Mouse (Mus musculus): ENCODE measurements around the gene Ccr7. TPM values are rescaled to one million over a fixed set of nuclear protein-coding genes. Genes with fewer than 3 reads are reported as not detected.

Ccr7 gene
- polyA plus RNA-seq, 1 experiment from 2014 or later, result 0.45 TPM

DNA sequence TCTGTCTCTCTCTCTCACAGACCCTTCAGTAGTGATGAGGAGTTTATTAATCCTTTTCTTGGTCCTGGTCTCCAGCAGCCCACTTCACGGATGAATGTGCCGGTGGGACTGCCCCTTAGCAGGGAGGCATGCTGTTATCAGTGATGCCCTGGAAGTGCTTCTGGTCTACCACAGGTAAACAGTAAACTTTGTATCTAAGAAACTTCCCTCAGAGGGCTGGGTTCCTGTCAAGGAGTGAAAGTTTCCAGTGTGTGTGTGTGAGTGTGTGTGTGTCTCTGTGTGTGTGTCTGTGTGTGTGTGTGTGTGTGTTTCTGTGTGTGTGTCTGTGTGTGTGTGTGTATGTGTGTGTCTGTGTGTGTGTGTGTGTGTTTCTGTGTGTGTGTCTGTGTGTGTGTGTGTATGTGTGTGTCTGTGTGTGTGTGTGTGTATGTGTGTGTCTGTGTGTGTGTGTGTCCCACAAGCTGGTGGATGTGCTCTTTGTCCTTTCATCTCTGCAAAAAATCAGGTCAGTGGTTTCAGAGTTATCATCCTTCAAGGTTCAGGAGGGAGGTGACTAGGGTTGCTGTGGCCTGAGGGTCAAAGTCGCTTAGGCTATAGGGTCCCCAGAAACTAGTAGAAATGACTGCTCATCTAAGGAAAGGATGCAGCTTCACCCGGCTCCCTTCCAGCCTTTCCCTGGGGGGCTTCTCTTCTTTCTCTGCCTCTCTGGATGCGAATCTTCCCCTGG, 24.0 kb downstream of the Ccr7 start:
- no peak overlapping the region for H3K27ac ChIP-seq (ENCODE audit: low read depth)

DNA sequence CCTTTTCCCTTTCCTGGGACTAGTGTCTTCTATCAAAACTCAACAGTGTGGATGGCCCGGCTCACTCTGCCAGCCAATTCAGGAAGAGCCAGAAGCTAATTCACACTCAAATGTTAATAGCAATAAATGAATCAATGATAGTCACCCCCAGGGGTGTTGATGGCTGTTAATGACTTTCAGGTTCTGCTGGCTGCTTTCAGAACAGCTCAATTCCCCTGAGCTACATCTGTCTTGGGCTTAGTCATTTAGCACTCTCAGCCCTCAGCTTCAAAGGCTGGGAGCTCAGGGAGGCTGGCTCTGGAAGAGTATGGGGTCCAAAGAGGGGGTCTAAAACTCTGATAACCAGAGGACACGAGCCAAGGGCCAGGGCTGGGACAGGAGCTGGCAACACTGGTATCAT, 25.6 kb downstream of the Ccr7 start:
- H3K4me1 ChIP-seq (ENCODE audit: insufficient read depth), result peaks cover 45% of the 10 kb centered on the region
- H3K36me3 ChIP-seq (ENCODE audit: insufficient read depth), result no peaks in the 10 kb centered on the region
- H3K27me3 ChIP-seq (ENCODE audit: insufficient read depth, low read length), result no peaks in the 10 kb centered on the region
- no peak for TF ChIP-seq CTCF (IDR thresholded peaks at IDR 0.05; ENCODE audit: low read depth)
- peak overlapping the region; percentile 18; the same call in 1 of the 2 replicates for H3K27ac ChIP-seq (ENCODE audit: low read depth)
- ATAC-seq (ENCODE audit: insufficient read depth), result no peak
- no peak overlapping the region for H3K4me2 ChIP-seq
- WGBS, result 30% methylated on average over 2 of the region's 2 CpGs
- no peak for DNase-seq
- no peak overlapping the region for H3K4me3 ChIP-seq (ENCODE audit: low read depth, low read length)
- H3K9me3 ChIP-seq (ENCODE audit: low read depth, low read length), result no peaks in the 10 kb centered on the region
- H3K9ac ChIP-seq, result no peak overlapping the region

More for the DNA sequence above, 24.0 kb downstream of the Ccr7 start:
- 48% methylated on average over 5 of the region's 5 CpGs for WGBS
- H3K36me3 ChIP-seq (ENCODE audit: insufficient read depth), result no peaks in the 10 kb centered on the region
- H3K9ac ChIP-seq, result no peak overlapping the region
- H3K4me3 ChIP-seq (ENCODE audit: low read depth, low read length), result no peak overlapping the region
- H3K9me3 ChIP-seq (ENCODE audit: low read depth, low read length), result no peaks in the 10 kb centered on the region
- no peaks in the 10 kb centered on the region for H3K27me3 ChIP-seq (ENCODE audit: insufficient read depth, low read length)
- peaks cover 43% of the 10 kb centered on the region for H3K4me1 ChIP-seq (ENCODE audit: insufficient read depth)
- no peak overlapping the region for H3K4me2 ChIP-seq
- DNase-seq (no peak), ATAC-seq (ENCODE audit: insufficient read depth) (no peak)
- no peak for TF ChIP-seq CTCF (IDR thresholded peaks at IDR 0.05; ENCODE audit: low read depth)

DNA sequence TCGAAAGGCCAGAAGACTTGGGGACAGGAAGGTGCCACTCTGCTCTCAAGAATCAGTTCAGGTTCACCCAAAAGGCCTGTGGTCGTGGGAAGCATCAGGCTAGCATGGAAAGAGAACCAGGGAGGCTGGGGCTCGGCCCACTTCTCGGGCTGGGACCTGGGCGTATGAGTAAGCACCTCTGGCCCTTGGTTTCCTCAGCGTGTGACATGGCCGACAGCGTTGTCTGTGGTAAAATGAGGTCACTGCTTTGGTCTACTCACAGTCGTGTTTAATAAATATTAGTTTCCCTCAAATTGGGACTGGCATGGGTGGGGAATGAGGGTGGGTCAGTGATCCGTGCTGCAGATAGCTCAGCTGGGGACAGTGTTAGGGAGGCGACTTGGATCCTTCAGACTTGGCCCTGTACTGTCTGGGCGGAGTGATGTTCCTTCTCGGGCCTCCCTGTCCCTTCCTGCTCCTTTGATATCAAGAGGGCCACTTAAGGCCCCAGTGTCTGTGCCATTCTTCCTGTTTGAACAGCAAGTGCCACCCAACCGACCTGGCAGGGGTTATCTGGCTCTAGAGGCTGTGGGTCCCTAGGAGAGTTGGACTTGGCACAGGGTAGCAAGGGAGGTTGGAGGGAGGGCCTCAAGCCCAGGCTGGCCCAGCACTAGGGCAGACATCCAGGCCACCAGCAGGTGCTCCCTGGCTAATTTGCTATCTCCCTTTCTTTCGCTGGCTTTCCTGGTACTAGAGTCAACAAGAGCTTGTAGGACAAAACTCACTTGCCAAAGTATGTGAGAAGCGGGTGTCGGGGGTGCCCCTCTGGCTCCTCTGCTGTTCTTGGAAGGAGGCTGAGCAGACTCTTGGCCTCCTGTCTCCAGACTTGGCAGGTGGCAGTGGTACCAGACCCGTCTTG, 26.8 kb downstream of the Ccr7 start:
- no peak for TF ChIP-seq CTCF (IDR thresholded peaks at IDR 0.05; ENCODE audit: low read depth)
- H3K4me1 ChIP-seq (ENCODE audit: insufficient read depth), result peaks cover 36% of the 10 kb centered on the region
- 73% methylated on average over 18 of the region's 18 CpGs for WGBS
- H3K36me3 ChIP-seq (ENCODE audit: insufficient read depth), result no peaks in the 10 kb centered on the region
- no peaks in the 10 kb centered on the region for H3K9me3 ChIP-seq (ENCODE audit: low read depth, low read length)
- DNase-seq, result no peak
- no peak overlapping the region for H3K4me2 ChIP-seq
- H3K4me3 ChIP-seq (ENCODE audit: low read depth, low read length), result no peak overlapping the region
- H3K27me3 ChIP-seq (ENCODE audit: insufficient read depth, low read length), result no peaks in the 10 kb centered on the region
- ATAC-seq (ENCODE audit: insufficient read depth), result no peak
- H3K27ac ChIP-seq (ENCODE audit: low read depth), result peak overlapping the region; percentile 90
- 0 out of 2 replicates have a peak overlapping the region, but pooled peaks have one; percentile 18 for H3K9ac ChIP-seq

DNA sequence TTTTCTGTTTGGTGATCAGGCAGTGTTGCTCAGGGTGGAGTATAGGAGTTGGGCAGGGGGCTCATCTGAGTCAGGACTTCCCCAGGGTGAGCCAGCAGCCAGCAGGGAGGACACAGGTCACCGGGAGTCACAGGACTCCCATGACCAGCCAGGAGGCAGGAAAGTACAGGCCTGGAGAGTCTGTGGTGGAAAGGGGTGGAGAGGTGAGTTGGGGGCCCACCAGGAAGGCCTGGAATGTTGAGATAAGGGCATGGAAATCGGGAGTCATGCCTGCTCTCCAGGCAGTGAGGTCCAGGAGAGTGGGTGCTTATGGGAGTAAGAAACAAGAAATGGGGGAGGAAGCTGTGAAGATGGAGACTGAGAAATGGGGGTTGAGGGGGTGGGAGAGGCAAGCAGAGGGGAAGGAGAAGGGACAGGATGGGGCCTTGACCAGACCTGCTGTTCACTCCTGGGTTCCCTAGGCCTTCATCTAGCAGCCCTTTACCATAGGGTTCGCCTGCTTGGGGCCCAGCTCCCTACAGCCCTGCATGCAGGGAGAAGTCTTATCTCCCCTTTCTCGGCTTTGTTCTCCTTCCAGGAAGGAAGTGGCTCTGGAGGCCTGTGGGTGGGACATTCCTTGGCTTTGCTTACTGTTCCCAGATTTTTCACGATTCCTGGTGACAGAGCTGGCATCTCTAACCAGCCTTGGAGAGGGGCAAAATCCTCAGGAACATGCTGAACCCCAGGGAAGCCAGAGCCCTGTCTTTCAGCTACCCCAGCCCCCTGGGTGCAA, 28.2 kb downstream of the Ccr7 start:
- 17% methylated on average over 5 of the region's 5 CpGs for WGBS
- no peak overlapping the region for H3K4me3 ChIP-seq (ENCODE audit: low read depth, low read length)
- H3K9ac ChIP-seq, result peak overlapping the region; percentile 27; the same call in 1 of the 2 replicates
- ATAC-seq (ENCODE audit: insufficient read depth), result peak; percentile 58; the same call in 1 of the 2 replicates
- peak overlapping the region; percentile 90 for H3K27ac ChIP-seq (ENCODE audit: low read depth)
- no peaks in the 10 kb centered on the region for H3K9me3 ChIP-seq (ENCODE audit: low read depth, low read length)
- H3K27me3 ChIP-seq (ENCODE audit: insufficient read depth, low read length), result no peaks in the 10 kb centered on the region
- H3K36me3 ChIP-seq (ENCODE audit: insufficient read depth), result no peaks in the 10 kb centered on the region
- H3K4me1 ChIP-seq (ENCODE audit: insufficient read depth), result peaks cover 26% of the 10 kb centered on the region
- no peak for TF ChIP-seq CTCF (IDR thresholded peaks at IDR 0.05; ENCODE audit: low read depth)
- H3K4me2 ChIP-seq, result peak overlapping the region; percentile 10; the same call in 1 of the 2 replicates
- DNase-seq, result peak; percentile 79

DNA sequence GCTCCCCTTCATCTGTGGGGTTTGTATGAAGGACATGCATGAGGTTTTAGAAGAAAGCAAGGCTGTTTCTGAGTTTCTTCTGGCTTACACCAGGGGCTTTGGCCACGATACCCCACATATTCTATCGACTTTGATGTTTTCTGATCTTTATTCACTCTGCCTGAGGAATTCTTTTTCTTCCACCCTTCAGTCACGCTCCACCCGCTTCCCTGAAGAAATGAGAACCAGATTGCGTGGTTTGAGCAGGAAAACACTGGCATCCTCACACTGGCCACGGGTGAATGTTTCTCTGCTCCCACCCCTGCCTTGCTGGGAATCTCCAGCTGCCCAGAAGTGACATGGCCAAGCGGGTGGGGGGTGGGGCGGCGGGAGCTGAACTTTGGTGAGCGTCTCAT, 30.2 kb downstream of the Ccr7 start:
- Histone ChIP-seq H3K4me1 (ENCODE audit: insufficient read depth) (peaks cover 26% of the 10 kb centered on the region), H3K4me3 (ENCODE audit: low read depth, low read length) (no peak overlapping the region), H3K9ac (0 out of 2 replicates have a peak overlapping the region, but pooled peaks have one; percentile 3), H3K36me3 (ENCODE audit: insufficient read depth) (no peaks in the 10 kb centered on the region), H3K27ac (ENCODE audit: low read depth) (peak overlapping the region; percentile 21; the same call in 1 of the 2 replicates), H3K4me2 (no peak overlapping the region), H3K9me3 (ENCODE audit: low read depth, low read length) (no peaks in the 10 kb centered on the region), H3K27me3 (ENCODE audit: insufficient read depth, low read length) (no peaks in the 10 kb centered on the region)
- WGBS, result 43% methylated on average over 10 of the region's 10 CpGs
- no peak for DNase-seq
- no peak for ATAC-seq (ENCODE audit: insufficient read depth)
- TF ChIP-seq CTCF (IDR thresholded peaks at IDR 0.05; ENCODE audit: low read depth), result no peak

DNA sequence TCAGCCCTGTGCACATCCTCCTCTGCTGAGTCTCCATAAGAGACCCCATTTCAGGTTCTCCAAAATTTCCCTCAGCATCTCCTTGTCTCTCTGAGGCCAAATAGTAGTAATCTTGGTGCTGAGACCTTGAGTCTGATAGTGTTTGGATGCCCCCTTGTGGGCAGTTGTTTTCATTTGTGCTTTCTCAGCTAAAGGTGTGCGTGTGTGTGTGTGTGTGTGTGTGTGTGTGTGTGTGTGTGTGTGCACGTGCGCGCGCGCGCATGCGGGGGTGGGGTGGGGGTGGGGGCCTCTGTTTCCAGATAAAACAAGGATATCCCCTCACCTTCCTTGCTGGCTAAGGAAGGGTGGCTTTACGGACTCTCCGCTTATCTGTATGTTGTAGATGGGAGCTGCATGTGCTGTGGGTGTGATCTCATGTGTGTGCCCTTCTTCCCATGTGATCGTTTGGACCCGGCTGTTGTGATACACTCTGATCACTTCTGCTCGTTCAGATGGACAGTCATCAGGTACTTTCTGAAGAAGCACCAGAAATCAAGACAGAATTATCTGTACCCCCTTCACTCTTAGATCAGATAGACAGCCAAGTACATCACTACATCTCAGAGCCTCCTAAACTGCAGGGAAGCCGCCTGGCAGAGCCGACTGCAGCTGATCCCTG, 30.8 kb downstream of the Ccr7 start:
- no peak overlapping the region for H3K4me2 ChIP-seq
- H3K36me3 ChIP-seq (ENCODE audit: insufficient read depth), result no peaks in the 10 kb centered on the region
- H3K27me3 ChIP-seq (ENCODE audit: insufficient read depth, low read length), result no peaks in the 10 kb centered on the region
- no peaks in the 10 kb centered on the region for H3K9me3 ChIP-seq (ENCODE audit: low read depth, low read length)
- WGBS, result 35% methylated on average over 15 of the region's 15 CpGs
- TF ChIP-seq CTCF (IDR thresholded peaks at IDR 0.05; ENCODE audit: low read depth), result peak; percentile 65
- peak overlapping the region; percentile 21; the same call in 1 of the 2 replicates for H3K27ac ChIP-seq (ENCODE audit: low read depth)
- 0 out of 2 replicates have a peak overlapping the region, but pooled peaks have one; percentile 3 for H3K9ac ChIP-seq
- ATAC-seq (ENCODE audit: insufficient read depth) (no peak), DNase-seq (peak; percentile 84)
- H3K4me1 ChIP-seq (ENCODE audit: insufficient read depth), result peaks cover 26% of the 10 kb centered on the region
- H3K4me3 ChIP-seq (ENCODE audit: low read depth, low read length), result no peak overlapping the region

Measured in lung, embryonic 14.5 days (tissue).